Mouse (Mus musculus) liver, embryonic 14.5 days (tissue): ENCODE measurements around the gene Rnf2. TPM values are rescaled to one million over a fixed set of nuclear protein-coding genes. Genes with fewer than 3 reads are reported as not detected.

ENCODE experiments used
- ATAC-seq: fragments of 200-750 bp; cut with Nextera tagmentation; 2 replicates; pipeline ENCODE4 v1.8.0; 2017; ENCODE audit warnings: moderate number of reproducible peaks, mild to moderate bottlenecking, moderate library complexity; ENCODE audit not compliant: insufficient read depth
- DNase-seq, 3 experiments: peaks; one replicate each; pipeline ENCODE4 v3.0.0-alpha.2; 2012 to 2013; ENCODE audit warnings: low read depth in 3 of 3, low spot score in 3 of 3
- H3K27ac ChIP-seq: fragments of 300-500 bp; sonication (generic); 2 replicates; pipeline ENCODE4 v1.5.1; 2014; ENCODE audit warnings: moderate library complexity, mild to moderate bottlenecking, control low read depth, inconsistent platforms
- H3K27me3 ChIP-seq: fragments of 300-500 bp; sonication (generic); 2 replicates; pipeline ENCODE4 v1.6.1; 2014; ENCODE audit warnings: mild to moderate bottlenecking, low read length, moderate library complexity; ENCODE audit not compliant: control insufficient read depth, insufficient read depth
- H3K36me3 ChIP-seq: fragments of 300-500 bp; sonication (generic); replicated peaks from 2 replicates; pipeline ENCODE4 v1.6.1; 2014; ENCODE audit warnings: low read depth; ENCODE audit not compliant: control insufficient read depth, insufficient read depth
- H3K4me1 ChIP-seq, 2 experiments: fragments of 200-500 bp in 1 of 2; fragments of 300-500 bp in 1 of 2; sonication (generic) in 1 of 2; replicated peaks; 2 replicates each; pipeline ENCODE4 v1.6.1; 2012 to 2014; ENCODE audit warnings: antibody characterized with exemption in 1 of 2, inconsistent platforms in 1 of 2, low read length in 1 of 2; ENCODE audit not compliant: control insufficient read depth in 2 of 2, insufficient read depth in 2 of 2
- H3K4me2 ChIP-seq: fragments of 300-500 bp; sonication (generic); 2 replicates; pipeline ENCODE4 v1.6.1; 2014; ENCODE audit warnings: low read depth, mild to moderate bottlenecking, control low read depth, moderate library complexity
- H3K4me3 ChIP-seq, 2 experiments: fragments of 200-500 bp in 1 of 2; fragments of 300-500 bp in 1 of 2; sonication (generic) in 1 of 2; 2 replicates each; pipeline ENCODE4 v1.5.1; 2012 to 2014; ENCODE audit warnings: low read depth in 2 of 2, low read length in 2 of 2, mild to moderate bottlenecking in 2 of 2, control low read depth in 1 of 2, inconsistent platforms in 1 of 2, moderate library complexity in 1 of 2; ENCODE audit not compliant: insufficient read depth in 1 of 2
- H3K9ac ChIP-seq: fragments of 300-500 bp; sonication (generic); replicated peaks from 2 replicates; pipeline ENCODE4 v1.6.1; 2014; ENCODE audit warnings: mild to moderate bottlenecking, control low read depth, moderate library complexity
- H3K9me3 ChIP-seq: fragments of 300-500 bp; sonication (generic); 2 replicates; pipeline ENCODE4 v1.6.1; 2016; ENCODE audit warnings: low read length, mixed read lengths; ENCODE audit not compliant: control insufficient read depth
- CTCF ChIP-seq: IDR thresholded peaks from 2 replicates; pipeline ENCODE4 v1.5.1; 2016; ENCODE audit warnings: antibody characterized with exemption, low read depth, control low read depth
- EP300 ChIP-seq: IDR thresholded peaks from 2 replicates; pipeline ENCODE4 v1.6.1; 2016; ENCODE audit warnings: antibody characterized with exemption, low read depth
- WGBS: fragments of 180-500 bp; shearing (Covaris S2); extraction: QIAGEN DNeasy Blood & Tissue Kit; methylation state at CpG from one replicate; pipeline ENCODE4 v1.1.7; 2014; ENCODE audit not compliant: insufficient replicate concordance; 5-methylcytosine and 5-hydroxymethylcytosine counted together
- polyA plus RNA-seq, 2 experiments: library from polyadenylated mRNA; depleted of rRNA in 1 of 2; stranded (reverse) in 1 of 2; unstranded in 1 of 2; fragments of >200 nt; fragmentation: Nextera tagmentation in 1 of 2; extraction: Ambion mirVana in 1 of 2; gene quantifications; 2 replicates each; pipeline versions ENCODE4 v1.2.1 to v1.2.3; 2012 to 2014

Gene Rnf2
- polyA plus RNA-seq, 2 experiments: 16.0 to 18.6 TPM

GRCm38 (mm10) chr1:151497028-151497427 lies 3.7 kb downstream of the Rnf2 start:
- H3K9ac ChIP-seq: no peak overlapping the region
- ATAC-seq: no peak
- no peaks in the 10 kb centered on the region for H3K27me3 ChIP-seq
- no peak overlapping the region for H3K27ac ChIP-seq
- whole genome bisulfite sequencing: 75% methylated on average over 8 of the region's 8 CpGs
- no peak for TF ChIP-seq EP300
- peak; percentile 87 for TF ChIP-seq CTCF
- H3K4me1 ChIP-seq: peaks cover 14 to 19% of the 10 kb centered on the region in 2 experiments
- H3K4me3 ChIP-seq: no peak overlapping the region
- DNase-seq: peak in 2 of 3 experiments; percentile 40 to 44
- no peaks in the 10 kb centered on the region for H3K9me3 ChIP-seq
- H3K36me3 ChIP-seq: no peaks in the 10 kb centered on the region
- no peak overlapping the region for H3K4me2 ChIP-seq

DNA sequence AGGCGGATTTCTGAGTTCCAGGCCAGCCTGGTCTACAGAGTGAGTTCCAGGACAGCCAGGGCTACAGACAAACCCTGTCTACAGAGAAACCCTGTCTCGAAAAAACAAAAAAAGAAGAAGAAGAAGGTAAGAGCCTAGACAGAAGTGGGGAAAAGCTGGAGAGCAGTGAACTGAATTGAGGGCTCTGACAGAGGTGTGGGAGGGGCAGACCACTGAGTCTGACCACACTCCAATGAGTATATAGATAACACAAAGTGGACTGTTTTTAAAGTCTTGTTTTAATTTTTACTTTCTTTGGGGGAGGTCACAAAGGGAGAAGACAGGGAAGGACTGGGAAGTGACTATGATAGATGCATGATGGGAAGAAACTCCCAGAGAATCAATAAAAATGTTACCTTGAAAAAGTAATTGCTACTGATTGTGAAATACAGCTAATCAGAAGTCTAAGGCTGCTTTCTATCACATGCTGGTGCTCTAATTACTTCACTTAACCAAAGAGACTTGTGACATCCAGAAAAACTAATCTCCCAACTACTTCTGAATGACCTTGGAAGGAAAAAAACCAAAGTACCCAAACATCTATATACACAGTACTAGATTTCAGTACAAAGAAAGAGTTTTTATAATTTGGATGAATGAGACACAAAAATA lies 5.0 kb downstream of the Rnf2 start:
- H3K4me2 ChIP-seq: no peak overlapping the region
- H3K9ac ChIP-seq: no peak overlapping the region
- peaks cover 17 to 19% of the 10 kb centered on the region in 2 experiments for H3K4me1 ChIP-seq
- H3K27ac ChIP-seq: no peak overlapping the region
- no peaks in the 10 kb centered on the region for H3K9me3 ChIP-seq
- no peaks in the 10 kb centered on the region for H3K27me3 ChIP-seq
- DNase-seq: no peak
- TF ChIP-seq CTCF (no peak), EP300 (no peak)
- H3K4me3 ChIP-seq: no peak overlapping the region
- WGBS: 42% methylated on average over 2 of the region's 2 CpGs
- no peak for ATAC-seq
- no peaks in the 10 kb centered on the region for H3K36me3 ChIP-seq

GRCm38 (mm10) chr1:151494711-151495110 lies 6.0 kb downstream of the Rnf2 start:
- no peaks in the 10 kb centered on the region for H3K36me3 ChIP-seq
- H3K9me3 ChIP-seq: no peaks in the 10 kb centered on the region
- H3K9ac ChIP-seq: no peak overlapping the region
- H3K27ac ChIP-seq: no peak overlapping the region
- no peaks in the 10 kb centered on the region for H3K27me3 ChIP-seq
- no peak for DNase-seq
- no peak overlapping the region for H3K4me3 ChIP-seq
- no peak for ATAC-seq
- TF ChIP-seq CTCF (no peak), EP300 (no peak)
- WGBS: 63% methylated on average over 6 of the region's 6 CpGs
- peaks cover 17 to 19% of the 10 kb centered on the region in 2 experiments for H3K4me1 ChIP-seq
- no peak overlapping the region for H3K4me2 ChIP-seq

- peaks cover 15 to 20% of the 10 kb centered on the region in 2 experiments for H3K4me1 ChIP-seq
- DNase-seq (no peak), ATAC-seq (no peak)
- no peak overlapping the region for H3K4me3 ChIP-seq
- no peaks in the 10 kb centered on the region for H3K9me3 ChIP-seq
- no peak overlapping the region for H3K27ac ChIP-seq
- H3K9ac ChIP-seq: no peak overlapping the region
- no peak overlapping the region for H3K4me2 ChIP-seq
- no peaks in the 10 kb centered on the region for H3K36me3 ChIP-seq
- H3K27me3 ChIP-seq: no peaks in the 10 kb centered on the region
- TF ChIP-seq CTCF (no peak), EP300 (no peak)
Measured at GRCm38 (mm10) chr1:151493826-151494225, 6.9 kb downstream of the Rnf2 start.

DNA sequence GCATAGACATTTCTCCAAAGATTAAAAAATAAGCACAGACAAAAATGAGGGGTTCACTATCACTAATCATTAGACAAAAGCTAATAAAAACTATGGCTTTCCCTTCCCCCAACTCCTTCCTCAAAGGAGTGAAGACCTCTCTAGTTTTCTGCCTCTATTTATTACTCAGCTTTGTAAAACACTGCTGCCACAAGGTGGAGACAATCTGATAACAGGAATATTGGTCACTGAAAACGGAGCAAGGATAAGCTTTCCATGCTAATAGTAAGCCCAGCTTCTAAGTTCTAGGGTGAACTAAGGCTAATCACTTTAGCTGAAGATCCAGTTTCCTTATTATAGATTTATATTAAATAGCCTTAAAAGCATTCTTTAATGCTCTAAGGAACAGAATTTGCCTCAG lies 8.3 kb downstream of the Rnf2 start:
- no peak for ATAC-seq
- no peak overlapping the region for H3K4me2 ChIP-seq
- no peaks in the 10 kb centered on the region for H3K9me3 ChIP-seq
- no peak overlapping the region for H3K9ac ChIP-seq
- H3K27me3 ChIP-seq: no peaks in the 10 kb centered on the region
- no peak overlapping the region for H3K4me3 ChIP-seq
- no peak overlapping the region for H3K27ac ChIP-seq
- WGBS: 8% methylated on average over 1 of the region's 1 CpGs
- peaks cover 10 to 16% of the 10 kb centered on the region in 2 experiments; a peak in 3 of 4 replicates for H3K4me1 ChIP-seq
- H3K36me3 ChIP-seq: no peaks in the 10 kb centered on the region
- TF ChIP-seq EP300 (no peak), CTCF (peak; percentile 9; the same call in 1 of the 2 replicates)
- no peak for DNase-seq
